Mouse (Mus musculus) ES-Bruce4 (cell line): Measurements from ENCODE around the gene Gm8251. TPM values are rescaled to one million over a fixed set of nuclear protein-coding genes. Genes with fewer than 3 reads are reported as not detected.
"Not testable (repeated sequence)": the region's sequence is repeated elsewhere in the genome, so short reads cannot be mapped to it uniquely, and the experiment has no call there.

Experiments used
- H3K27ac ChIP-seq: 2 replicates; pipeline ENCODE4 v1.5.1; 2012; ENCODE audit warnings: low read length, inconsistent platforms; ENCODE audit not compliant: insufficient read depth
- H3K27me3 ChIP-seq: 2 replicates; pipeline ENCODE4 v1.6.1; 2012; ENCODE audit warnings: mild to moderate bottlenecking, low read length, inconsistent platforms; ENCODE audit not compliant: control insufficient read depth, poor library complexity, insufficient read depth, severe bottlenecking
- H3K36me3 ChIP-seq: 2 replicates; pipeline ENCODE4 v1.6.1; 2012; ENCODE audit warnings: inconsistent platforms, mild to moderate bottlenecking, low read length, moderate library complexity; ENCODE audit not compliant: control insufficient read depth, poor library complexity, insufficient read depth, severe bottlenecking
- H3K4me1 ChIP-seq: one replicate; pipeline ENCODE4 v1.8.1; 2011; ENCODE audit warnings: low read length; ENCODE audit not compliant: control insufficient read depth, insufficient read depth
- H3K4me3 ChIP-seq: 2 replicates; pipeline ENCODE4 v1.5.1; 2011; ENCODE audit warnings: low read depth, mild to moderate bottlenecking, low read length
- H3K9ac ChIP-seq: 2 replicates; pipeline ENCODE4 v1.6.1; 2012; ENCODE audit warnings: low read depth, mild to moderate bottlenecking, inconsistent platforms; ENCODE audit not compliant: poor library complexity, severe bottlenecking
- H3K9me3 ChIP-seq: replicated peaks from 2 replicates; pipeline ENCODE4 v1.6.1; 2012; ENCODE audit warnings: mild to moderate bottlenecking, low read length, inconsistent platforms; ENCODE audit not compliant: control insufficient read depth, poor library complexity, insufficient read depth, severe bottlenecking
- CTCF ChIP-seq: IDR thresholded peaks from one replicate; pipeline ENCODE4 v1.8.1; 2011; ENCODE audit warnings: low read depth, low read length
- EP300 ChIP-seq: IDR thresholded peaks from 2 replicates; pipeline ENCODE4 v1.6.1; 2011; ENCODE audit warnings: low read depth, low read length; ENCODE audit not compliant: insufficient read depth
- POLR2A ChIP-seq: IDR thresholded peaks from one replicate; pipeline ENCODE4 v1.8.1; 2011; ENCODE audit warnings: low read length; ENCODE audit not compliant: insufficient read depth
- polyA plus RNA-seq: library from polyadenylated mRNA; stranded (reverse); fragments of >200 nt; gene quantifications from 2 replicates; pipeline ENCODE4 v1.2.4, GENCODE M21; 2011; ENCODE audit warnings: low read depth; ENCODE audit not compliant: missing spikeins, insufficient read depth, insufficient read length

Gene Gm8251
- polyA plus RNA-seq, 1 experiment = not detected

DNA sequence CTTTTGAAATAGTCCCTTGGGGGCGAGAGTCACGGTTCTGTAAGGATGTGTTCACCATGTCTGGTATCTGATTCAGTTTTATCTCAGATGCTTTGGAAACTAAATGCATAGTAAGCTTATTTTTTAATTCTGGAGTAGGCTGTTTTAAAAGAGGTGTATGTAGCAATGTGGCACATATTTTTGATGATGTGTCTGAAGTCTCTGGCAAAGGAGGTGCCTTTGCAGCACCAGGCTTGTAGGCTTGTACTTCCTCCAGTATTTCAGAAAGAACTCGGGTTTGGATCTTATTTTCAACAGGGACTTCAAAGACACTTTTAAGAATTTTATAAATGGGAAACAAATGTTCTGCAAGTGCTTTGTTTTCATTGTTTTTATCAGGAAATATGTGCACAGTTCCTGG lies 3.9 kb downstream of the Gm8251 start:
- H3K9me3 ChIP-seq = no peaks in the 10 kb centered on the region
- no peak for TF ChIP-seq EP300
- TF ChIP-seq POLR2A = no peak
- TF ChIP-seq CTCF = no peak
- no peak overlapping the region for H3K9ac ChIP-seq
- H3K27ac ChIP-seq = no peak overlapping the region
- no peaks in the 10 kb centered on the region; the same call in 1 of the 2 replicates for H3K27me3 ChIP-seq
- no peaks in the 10 kb centered on the region for H3K36me3 ChIP-seq
- H3K4me3 ChIP-seq = no peak overlapping the region
- no peaks in the 10 kb centered on the region for H3K4me1 ChIP-seq

DNA sequence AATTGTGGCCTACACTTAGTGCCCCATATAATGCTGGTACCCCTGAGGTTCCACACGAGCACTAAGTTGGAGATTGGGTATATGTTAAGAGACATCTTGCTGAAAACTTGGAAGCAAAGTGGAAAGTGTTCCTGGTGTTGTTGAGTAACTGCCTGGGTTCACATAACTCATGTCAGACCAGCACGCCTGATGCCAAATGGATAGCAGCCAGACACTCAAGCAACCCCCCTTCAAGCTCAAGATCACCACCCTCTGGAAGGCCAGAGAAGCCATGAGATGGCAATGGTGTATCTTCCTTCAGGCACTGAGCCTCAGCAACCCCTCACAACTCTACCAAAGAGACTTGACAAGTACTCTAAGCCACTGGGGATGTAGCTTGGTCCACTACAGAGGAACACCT lies 15.2 kb downstream of the Gm8251 start:
- Histone ChIP-seq H3K9me3 (no peaks in the 10 kb centered on the region), H3K4me1 (no peaks in the 10 kb centered on the region), H3K27me3 (no peaks in the 10 kb centered on the region), H3K4me3 (no peak overlapping the region), H3K36me3 (no peaks in the 10 kb centered on the region), H3K9ac (no peak overlapping the region), H3K27ac (no peak overlapping the region)
- TF ChIP-seq CTCF (no peak), EP300 (no peak), POLR2A (no peak)

DNA sequence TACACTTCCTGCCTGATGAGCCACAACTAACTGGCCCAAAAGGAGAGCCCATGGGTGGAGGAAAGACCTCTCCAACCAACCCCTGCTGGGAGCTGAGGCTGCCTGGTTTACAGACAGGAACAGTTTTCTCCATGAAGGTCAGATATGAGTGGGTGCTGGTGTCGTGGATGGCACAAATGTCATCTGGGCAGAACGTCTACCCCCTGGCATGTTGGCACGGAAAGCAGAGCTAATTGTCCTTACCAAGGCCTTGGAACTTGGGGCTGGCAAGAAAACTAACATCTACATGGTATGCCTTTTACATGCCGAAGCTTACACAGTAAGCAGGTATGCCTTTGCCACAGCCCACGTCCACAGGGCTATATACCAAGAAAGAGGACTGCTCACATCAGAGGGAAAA lies 16.0 kb downstream of the Gm8251 start:
- H3K27me3 ChIP-seq, H3K9me3 ChIP-seq, H3K4me3 ChIP-seq, H3K9ac ChIP-seq, H3K36me3 ChIP-seq, H3K27ac ChIP-seq, H3K4me1 ChIP-seq: not testable (repeated sequence)

DNA sequence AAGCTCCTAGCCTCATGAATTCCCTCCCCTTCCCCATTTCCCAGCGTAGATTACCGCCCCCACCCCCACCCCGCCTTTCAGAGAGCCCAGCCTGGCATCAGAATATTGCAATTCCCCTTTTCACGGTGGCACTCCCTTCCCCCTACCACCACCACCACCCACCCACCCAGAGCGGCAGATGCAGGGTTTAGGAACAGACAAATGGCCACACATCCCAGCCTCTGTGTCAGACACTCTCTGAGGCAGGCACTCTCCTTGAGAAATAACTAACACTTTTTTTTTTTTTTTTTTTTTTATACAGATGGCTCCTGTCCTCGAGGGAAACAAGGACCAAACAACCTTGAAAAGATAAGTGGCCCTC lies 19.2 kb downstream of the Gm8251 start:
- no peaks in the 10 kb centered on the region for H3K9me3 ChIP-seq
- TF ChIP-seq EP300 (no peak), CTCF (no peak), POLR2A (no peak)
- no peaks in the 10 kb centered on the region for H3K36me3 ChIP-seq
- no peak overlapping the region for H3K27ac ChIP-seq
- H3K27me3 ChIP-seq = no peaks in the 10 kb centered on the region
- H3K9ac ChIP-seq = peak overlapping the region; percentile 28; the same call in 1 of the 2 replicates
- peak overlapping the region; percentile 59; the same call in 1 of the 2 replicates for H3K4me3 ChIP-seq
- H3K4me1 ChIP-seq = no peaks in the 10 kb centered on the region

DNA sequence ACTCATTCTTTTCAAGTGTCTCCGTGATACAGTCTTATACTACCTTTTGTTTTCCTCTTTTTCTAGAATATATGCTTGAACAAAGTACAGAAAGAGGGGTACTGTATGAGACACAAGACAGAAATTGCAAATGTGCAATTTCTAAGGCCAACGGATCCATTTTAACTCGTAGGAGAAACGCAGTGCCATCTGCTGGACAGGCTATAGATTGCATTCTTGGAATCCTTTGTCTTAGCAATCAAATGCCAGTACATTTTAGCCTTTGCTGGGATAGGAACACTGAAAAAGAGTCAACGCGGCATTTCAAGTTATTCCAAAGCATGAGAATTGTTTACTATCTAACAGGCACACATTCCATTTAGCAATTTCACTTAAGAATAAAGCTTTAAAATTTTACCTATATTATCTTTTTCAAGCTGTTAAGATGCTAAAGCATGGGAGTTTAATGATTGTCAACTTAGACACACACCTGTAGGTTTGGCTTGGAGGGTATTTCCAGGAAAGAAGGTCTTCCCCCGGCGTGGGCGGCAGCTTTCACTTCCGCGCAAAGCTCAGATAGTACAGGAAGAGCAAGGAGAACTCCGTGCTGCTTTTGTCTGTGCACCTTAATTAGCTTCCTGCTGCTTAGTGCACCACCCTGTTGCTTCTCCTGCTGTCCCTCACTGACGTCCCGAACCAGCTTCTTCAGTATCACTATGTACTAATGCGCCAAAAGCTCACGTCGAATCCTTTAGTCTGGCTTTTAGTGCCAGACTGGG lies 19.8 kb downstream of the Gm8251 start:
- peak overlapping the region; percentile 28; the same call in 1 of the 2 replicates for H3K9ac ChIP-seq
- no peak overlapping the region for H3K27ac ChIP-seq
- H3K27me3 ChIP-seq = no peaks in the 10 kb centered on the region
- no peaks in the 10 kb centered on the region for H3K36me3 ChIP-seq
- no peaks in the 10 kb centered on the region for H3K9me3 ChIP-seq
- peak overlapping the region; percentile 59 for H3K4me3 ChIP-seq
- peak; percentile 27 for TF ChIP-seq CTCF
- TF ChIP-seq EP300 = no peak
- no peaks in the 10 kb centered on the region for H3K4me1 ChIP-seq

DNA sequence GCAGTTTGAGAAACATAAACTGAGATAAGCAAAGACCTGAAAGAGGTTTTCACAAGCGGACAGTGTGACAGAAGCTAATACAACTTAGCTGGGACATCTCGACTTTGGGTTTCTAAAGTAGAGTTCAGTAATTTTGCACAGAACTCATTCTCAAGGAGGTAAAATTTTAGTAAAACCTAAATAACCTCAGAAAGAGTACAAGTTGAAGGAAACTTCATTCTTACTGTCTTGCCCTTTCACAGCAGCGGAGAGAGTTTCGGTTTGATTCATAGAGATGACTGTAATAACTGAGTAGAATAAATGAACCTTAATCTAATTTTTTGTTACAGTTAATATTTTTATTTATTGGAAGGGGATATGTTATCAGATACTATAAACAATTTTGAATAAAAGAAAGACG lies 28.8 kb downstream of the Gm8251 start:
- Histone ChIP-seq H3K27ac (no peak overlapping the region), H3K4me3 (no peak overlapping the region), H3K27me3 (no peaks in the 10 kb centered on the region), H3K9ac (no peak overlapping the region), H3K9me3 (no peaks in the 10 kb centered on the region), H3K36me3 (no peaks in the 10 kb centered on the region), H3K4me1 (no peaks in the 10 kb centered on the region)
- TF ChIP-seq EP300 = no peak
- no peak for TF ChIP-seq CTCF
- TF ChIP-seq POLR2A = no peak
